Mouse (Mus musculus): ENCODE measurements at regions not wholly inside any gene's neighbourhood (a gene's known extent, or its start where the extent isn't known, plus 50 kb on each side); places are given as distances from the start of the nearest gene placed in this dataset.

DNA sequence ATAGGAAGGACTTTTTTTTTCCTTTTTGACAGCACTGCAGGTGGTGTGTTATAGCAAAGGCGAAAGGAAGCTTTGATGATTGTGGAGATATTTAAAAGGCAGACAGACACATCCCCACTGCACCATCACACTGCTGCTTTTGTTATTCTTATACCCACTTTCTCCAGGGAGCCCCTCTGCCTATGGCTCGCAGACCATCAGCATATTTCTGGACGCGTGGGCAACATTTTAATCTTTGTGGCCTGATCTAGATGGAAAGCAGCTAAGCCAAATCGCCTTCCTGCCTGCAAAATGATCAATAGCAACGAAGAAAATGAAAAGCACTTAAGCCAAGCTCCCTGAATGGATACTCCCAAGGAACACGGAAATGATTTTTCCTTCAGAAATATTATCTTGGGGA, 1054.0 kb downstream of the Synb start:
- no peak for DNase-seq (ENCODE audit: low read depth, low spot score)

DNA sequence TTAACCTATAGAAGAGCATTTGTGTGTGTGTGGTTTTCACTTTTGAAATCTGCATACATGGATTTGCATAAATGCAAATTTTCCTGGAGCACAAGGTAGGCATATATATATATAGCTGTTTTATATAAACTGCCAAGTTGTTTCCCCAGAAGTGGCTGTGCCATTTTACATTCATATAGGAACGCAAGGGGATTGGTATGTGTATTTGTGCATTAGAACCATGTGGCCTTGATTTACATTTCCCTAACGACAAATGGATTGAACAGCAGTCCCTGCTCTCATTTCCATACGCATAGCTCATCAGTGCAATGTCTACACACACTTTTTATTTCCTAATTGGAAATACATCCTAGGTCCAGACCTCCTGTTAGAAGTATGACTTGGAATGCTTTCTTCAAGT, 1069.9 kb downstream of the Synb start:
- DNase-seq (ENCODE audit: low read depth, low spot score) = no peak

DNA sequence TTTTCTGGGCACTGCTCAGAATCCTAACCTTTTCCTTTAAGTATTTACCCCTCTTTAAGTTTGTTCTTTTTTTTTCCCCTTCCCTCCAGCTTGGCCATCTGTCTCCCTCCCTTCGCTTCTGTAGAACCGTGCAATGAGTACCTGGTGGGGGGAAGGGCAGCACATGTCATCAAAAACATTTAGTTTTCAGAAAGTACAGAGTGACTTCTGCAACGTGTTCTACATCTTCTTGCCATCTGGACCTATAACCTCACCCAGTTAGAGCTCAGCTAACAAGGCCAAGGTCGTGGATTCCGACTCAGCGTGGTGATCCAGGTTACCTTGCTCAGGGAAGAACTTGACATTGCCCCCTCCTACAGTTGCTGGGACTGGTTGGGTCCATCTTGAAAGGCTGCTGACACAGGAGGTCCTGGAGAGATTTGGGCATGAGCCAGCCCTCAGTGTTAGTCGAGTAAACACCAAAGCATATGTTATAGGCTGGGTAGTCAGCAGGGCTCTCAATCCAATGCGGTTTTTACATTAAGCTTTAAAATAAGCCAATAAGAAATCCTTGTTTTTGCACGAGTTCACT, 1075.0 kb downstream of the Synb start:
- no peak for DNase-seq (ENCODE audit: low read depth, low spot score)

DNA sequence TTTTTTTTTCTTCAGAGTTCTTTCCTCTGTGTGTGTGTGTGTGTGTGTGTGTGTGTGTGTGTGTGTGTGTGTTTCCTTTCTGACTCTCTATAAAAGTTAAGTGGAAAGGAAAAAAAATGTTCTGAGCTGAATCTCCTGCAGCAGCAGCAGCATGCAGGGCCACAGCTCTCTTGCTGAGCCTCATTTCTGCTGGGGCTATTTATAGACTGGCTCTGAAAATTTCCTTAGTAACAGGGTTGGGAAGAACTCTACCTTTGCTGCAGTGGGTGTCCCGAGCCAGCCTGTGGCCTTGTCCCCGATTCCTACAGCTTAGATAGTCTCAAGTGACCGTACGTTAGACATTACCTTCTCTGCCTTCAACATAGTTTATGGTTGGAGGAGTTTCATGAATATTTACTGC, 1075.6 kb downstream of the Synb start:
- no peak for DNase-seq (ENCODE audit: low read depth, low spot score)

DNA sequence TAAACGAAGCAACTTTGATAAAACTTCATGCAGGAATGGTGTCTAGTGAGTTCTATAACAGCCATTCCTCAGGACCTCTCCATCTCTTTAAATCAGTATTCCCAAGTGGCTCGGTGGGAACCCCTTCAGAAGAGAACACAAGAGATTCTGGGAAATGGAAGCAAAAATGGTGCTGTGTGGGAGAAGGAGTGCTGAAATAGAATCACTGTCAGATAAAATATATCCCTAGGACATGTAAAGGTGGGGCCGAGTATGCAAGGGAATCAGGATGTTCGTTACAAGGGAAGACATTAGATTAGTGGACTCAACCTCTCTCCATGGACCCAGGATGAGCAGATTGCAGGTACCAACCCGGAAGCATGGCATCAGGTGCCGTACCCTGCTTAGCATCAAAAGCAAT, 1076.1 kb downstream of the Synb start:
- DNase-seq (ENCODE audit: low read depth, low spot score) = no peak

DNA sequence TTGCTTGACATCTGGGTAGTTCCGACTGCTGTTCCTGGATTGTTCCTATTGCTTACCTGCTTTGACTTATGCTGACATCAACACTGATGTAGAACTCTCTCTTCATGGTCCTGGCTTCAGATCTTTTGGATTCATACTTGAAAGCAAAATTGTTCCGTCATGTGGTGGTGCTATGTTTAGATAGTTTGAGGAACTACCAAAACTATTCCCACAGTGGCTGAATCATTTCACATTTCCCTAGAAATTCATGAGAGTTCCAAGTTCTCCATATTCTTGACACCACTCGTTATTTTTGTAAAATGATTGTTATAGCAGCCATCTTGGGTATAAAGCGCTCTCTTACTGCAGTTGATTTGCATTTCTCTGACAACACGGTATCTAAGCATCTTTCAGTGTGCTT, 1080.2 kb downstream of the Synb start:
- DNase-seq (ENCODE audit: low read depth, low spot score) = no peak

DNA sequence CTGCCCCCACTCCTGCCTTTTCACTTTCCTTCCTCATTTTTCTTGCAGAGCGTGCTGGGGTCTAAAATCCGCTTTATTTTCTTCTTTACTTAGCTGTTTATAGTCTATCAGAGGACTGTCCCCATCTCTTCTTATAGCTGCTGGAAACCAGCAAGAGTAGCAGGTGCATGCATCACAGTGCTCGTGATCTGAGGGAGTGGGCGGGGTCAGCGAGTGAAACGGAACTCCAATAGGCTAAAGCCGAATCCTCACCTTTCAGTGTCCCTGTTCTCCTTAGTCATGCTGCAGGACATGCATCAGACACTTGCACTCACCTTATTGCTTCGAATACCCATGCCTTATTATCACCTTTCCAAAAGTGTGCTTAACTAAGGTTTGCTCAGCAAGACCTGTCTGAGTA, 1095.3 kb downstream of the Synb start:
- DNase-seq (ENCODE audit: low read depth, low spot score) = no peak

DNA sequence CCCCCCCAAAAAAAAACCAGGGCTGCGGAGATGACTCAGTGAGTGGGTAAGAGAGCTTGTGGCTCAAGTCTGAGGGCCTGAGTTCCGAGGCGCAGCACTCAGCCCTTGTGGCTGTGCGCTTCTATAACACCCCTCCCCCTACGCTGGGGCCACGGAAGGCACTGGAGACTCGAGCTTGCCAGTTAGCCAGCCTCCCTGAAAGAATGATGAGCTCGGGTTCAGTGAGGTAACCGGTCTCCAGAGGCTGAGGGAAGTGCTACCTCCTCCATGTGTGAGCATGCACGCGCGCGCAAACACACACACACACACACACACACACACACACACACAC, 1096.7 kb downstream of the Synb start:
- no peak for DNase-seq (ENCODE audit: low read depth, low spot score)

DNA sequence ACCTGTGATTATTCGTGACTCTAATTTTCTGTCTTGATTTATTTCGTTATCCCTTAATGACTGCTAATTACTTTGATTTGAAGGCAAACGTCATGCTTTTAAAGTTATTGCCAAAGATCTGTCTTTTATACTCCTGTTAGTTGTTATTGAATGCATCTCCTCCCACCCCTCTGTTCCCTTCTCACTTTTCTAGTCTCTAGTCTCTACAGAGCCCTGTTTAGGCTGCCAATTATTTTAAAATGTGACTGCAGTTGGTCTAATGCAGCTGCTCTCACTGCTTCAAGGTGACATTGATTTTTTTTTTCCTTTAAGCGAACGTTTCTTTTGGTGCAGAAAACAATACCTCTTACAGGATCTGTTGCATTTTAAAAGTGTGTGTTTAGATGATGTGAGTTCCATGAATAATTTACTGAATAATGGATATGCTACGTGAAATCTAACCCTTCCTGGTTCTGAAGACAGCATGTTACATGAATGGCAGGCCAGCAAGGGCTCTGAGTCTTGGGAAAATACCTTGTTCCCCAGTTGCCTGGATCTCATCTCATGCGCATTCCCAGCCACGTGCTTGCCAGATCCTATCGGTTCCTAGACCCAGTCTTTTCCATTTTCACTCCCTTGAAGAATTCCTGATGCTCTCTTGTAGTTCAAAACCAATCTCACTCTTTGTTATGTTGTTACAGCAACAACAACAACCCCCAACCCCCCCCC, 1097.2 kb downstream of the Synb start:
- no peak for DNase-seq (ENCODE audit: low read depth, low spot score)

DNA sequence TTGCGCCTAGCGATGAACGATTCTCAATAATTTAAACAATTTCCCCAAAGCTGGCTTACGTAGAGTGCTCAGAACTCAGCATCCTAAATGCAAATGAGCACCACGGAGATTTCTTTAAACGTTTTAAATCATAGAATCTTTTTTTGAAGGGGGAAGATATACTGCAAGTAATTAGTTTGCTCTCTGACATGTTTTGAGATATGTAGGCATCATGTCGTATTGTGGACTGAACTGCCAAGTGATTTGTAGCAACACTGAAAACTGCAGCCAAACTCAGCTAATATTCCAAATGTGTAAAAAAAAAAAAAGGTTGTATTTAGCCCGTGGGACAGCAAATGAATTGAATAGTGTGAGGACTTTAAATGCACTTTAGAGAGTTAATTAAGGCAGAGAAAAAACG, 1097.9 kb downstream of the Synb start:
- no peak for DNase-seq (ENCODE audit: low read depth, low spot score)

DNA sequence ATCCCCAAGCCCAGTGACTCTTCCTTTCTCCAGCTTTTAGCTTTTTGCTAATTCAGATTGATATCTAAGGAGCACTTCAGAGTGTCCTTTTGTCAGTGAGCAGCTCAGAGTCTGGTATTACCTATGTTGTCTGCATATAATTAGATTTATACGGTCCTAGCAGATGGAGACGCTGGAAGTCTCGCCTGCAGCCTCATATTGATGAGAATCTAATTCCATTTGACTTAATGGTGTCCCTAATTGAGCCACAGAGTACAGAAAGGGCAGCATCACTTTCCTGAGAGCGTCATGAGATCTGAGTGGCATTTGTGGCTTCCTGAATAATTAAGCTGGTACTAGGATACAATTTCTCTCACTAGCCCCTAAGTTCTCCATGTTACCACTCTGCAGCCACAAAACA, 1104.2 kb downstream of the Synb start:
- DNase-seq (ENCODE audit: low read depth, low spot score) = no peak

DNA sequence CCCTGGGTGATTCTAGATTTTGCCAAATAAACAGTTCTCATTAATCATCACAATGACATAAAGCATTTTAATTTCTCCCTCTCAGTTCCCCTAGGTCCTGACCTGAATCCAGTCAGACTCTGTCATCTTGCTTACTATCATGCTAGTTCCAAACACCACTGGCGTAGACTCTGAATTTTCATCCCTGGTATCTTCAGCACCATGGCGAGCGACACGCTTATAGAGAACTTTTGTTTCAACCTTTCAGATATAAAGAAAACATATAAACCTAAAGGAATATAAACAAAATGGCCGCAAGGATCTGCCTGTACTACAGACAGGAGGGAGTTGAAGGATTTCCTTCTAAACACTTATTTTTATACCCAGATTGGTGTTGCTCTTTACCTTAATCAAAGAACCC, 1105.8 kb downstream of the Synb start:
- DNase-seq (ENCODE audit: low read depth, low spot score) = peak; percentile 32

DNA sequence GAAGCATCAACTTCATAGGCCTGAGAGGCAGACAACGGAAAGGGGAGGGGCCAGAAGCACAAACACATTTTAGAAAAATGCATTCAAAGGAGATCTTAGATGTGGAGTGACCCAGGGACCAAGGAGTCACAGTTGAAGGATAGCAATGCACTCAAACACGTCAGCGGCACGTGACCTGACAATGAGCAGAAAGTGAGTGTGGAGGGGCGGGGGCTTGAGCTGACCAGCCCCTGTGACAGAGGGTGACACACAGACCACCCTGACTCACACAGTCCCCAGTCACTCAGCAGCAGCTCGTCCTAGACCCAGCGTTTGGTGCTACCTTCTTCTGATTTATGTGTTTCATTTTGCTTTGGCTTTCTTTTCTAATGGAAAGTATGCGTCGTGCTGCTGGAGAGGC, 1111.5 kb downstream of the Synb start:
- DNase-seq (ENCODE audit: low read depth, low spot score) = no peak

DNA sequence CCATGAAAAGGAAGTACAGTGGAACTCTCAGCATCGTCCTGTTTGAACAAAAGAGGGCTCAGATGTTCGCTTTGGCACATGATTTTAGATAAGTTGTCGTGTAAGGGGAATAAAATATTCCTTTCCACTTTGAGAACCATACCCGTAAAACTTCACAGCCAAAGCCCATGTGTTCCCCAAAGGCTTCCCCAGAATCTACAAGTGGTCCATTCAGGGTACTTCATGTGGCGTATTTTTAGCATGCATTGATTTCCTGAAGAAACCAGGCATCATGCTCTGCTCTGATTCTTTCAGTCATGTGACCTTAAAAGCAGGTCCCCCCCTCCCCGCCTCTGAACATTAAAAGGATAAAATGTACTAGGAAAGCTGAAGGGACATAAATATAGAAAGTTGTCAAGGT, 1112.9 kb downstream of the Synb start:
- DNase-seq (ENCODE audit: low read depth, low spot score) = no peak
